Mouse (Mus musculus): ENCODE measurements around the gene Fli1. TPM values are rescaled to one million over a fixed set of nuclear protein-coding genes. Genes with fewer than 3 reads are reported as not detected.

The Fli1 gene
- polyA plus RNA-seq (2015; fragmentation: Nextera tagmentation; extraction: Ambion mirVana): 8.1 and 9.1 TPM in 2 replicates

DNA sequence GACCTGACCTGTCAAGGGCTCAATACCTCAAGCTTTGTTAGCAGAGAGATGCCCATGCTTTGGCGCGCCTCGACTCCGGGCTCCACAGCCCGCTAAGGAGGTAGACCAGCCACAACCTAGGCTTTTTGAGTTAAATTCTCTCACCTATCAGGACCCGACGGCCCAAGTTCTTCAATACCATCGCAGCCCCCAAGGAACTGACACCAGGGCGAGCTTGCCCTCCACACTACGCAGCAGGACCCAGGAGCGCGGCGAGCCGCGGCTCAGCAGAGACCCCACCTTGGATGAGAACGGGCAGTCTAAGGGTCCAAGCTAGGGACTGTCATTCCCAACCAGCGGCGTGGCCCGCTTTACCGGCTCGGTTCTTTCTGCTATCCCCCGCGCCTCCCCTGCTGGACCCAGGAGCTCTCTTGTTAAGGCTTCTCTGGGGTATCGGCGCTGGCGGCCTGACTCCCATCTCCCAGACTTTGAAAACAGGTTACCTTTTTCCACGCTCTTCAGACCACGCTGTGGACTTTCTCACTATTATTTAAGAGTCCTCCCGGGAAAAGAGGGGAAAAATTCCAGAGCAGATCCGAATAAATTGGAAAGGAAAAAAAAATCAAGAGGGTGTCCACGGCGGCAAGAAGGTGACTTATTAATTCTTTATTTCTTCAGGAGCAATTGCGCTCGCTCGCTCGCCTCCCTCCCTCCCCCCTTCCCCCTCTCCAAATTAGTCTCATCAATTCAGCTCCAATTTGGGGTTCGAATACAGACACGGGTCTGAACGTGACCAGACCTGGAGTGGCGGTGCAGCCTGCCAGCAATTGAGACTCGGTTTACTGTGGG lies at the start of gene Fli1:
Gene Fli1 (minus strand): TSS at position 650 of the 828 bp plus-strand sequence.
- peak within 1 kb of the TSS; percentile 51 for H3K27ac ChIP-seq (replicated peaks)
- ATAC-seq (ENCODE audit: insufficient read depth): no peak
- H3K4me1 ChIP-seq (replicated peaks): peaks cover 39% of the 10 kb centered on the region
- H3K4me2 ChIP-seq: peak within 1 kb of the TSS; percentile 73
- no peaks in the 10 kb centered on the region for H3K36me3 ChIP-seq (replicated peaks)
- H3K4me3 ChIP-seq (replicated peaks): peak within 1 kb of the TSS; percentile 62
- H3K27me3 ChIP-seq: peaks cover 89% of the 10 kb centered on the region
- WGBS (ENCODE audit: insufficient replicate concordance): under 1% methylated on average over 41 of the region's 41 CpGs
- no peaks in the 10 kb centered on the region for H3K9me3 ChIP-seq (replicated peaks)
- H3K9ac ChIP-seq: no peak within 1 kb of the TSS; the same call in 1 of the 2 replicates

DNA sequence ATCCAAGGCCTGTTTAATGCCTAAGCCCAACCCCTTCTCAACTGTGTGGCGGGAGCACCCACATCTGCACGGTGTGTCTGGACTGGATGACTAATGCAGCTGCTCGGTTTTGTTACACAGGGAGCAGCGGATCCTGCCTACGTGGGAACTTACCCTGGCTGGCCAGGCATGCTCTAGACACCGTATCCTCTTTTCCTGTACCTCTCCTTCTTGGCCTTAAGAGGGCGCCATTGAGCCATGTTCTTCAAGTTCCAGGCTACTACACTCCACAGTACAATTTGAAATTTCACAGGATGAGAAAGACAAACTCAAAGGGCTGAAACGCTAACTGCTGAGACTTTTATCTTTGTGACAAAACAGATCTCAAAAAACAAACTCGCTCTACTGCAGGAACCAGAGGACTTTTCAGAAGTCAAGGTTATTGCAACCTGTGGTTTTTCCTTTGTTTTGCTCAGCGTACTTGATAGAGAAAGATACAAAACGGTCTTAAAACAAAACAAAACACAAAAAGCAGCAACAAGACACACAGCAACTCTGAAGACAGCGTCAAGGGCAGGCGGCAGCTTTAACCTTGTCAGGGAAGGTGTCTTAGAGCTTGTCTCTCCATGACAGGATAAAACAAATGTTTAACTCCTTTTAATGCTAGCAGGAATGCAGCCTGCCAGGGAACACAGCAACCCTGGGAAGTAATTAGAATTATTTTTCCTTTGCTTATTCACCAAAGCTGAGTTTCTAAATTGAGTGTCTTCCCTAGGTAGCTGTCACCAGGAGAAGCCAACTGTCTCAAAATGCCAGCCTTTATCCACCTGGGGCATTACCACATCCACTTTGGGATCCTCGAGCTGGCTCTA lies 49.3 kb upstream of the Fli1 start:
- H3K9ac ChIP-seq: no peak overlapping the region
- no peaks in the 10 kb centered on the region for H3K36me3 ChIP-seq (replicated peaks)
- H3K9me3 ChIP-seq (replicated peaks): no peaks in the 10 kb centered on the region
- 12% methylated on average over 14 of the region's 14 CpGs for WGBS (ENCODE audit: insufficient replicate concordance)
- H3K27ac ChIP-seq (replicated peaks): no peak overlapping the region
- no peaks in the 10 kb centered on the region; the same call in 1 of the 2 replicates for H3K4me1 ChIP-seq (replicated peaks)
- no peak overlapping the region for H3K4me3 ChIP-seq (replicated peaks)
- no peak overlapping the region for H3K4me2 ChIP-seq
- peaks cover 8% of the 10 kb centered on the region; the same call in 1 of the 2 replicates for H3K27me3 ChIP-seq
- peak; percentile 74 for ATAC-seq (ENCODE audit: insufficient read depth)

GRCm38 (mm10) chr9:32590571-32590970 lies 47.9 kb upstream of the Fli1 start:
- no peak overlapping the region for H3K9ac ChIP-seq
- no peak overlapping the region for H3K27ac ChIP-seq (replicated peaks)
- no peaks in the 10 kb centered on the region for H3K9me3 ChIP-seq (replicated peaks)
- H3K36me3 ChIP-seq (replicated peaks): no peaks in the 10 kb centered on the region
- H3K27me3 ChIP-seq: peaks cover 8% of the 10 kb centered on the region; the same call in 1 of the 2 replicates
- no peak for ATAC-seq (ENCODE audit: insufficient read depth)
- no peak overlapping the region for H3K4me2 ChIP-seq
- no peak overlapping the region for H3K4me3 ChIP-seq (replicated peaks)
- no peaks in the 10 kb centered on the region; the same call in 1 of the 2 replicates for H3K4me1 ChIP-seq (replicated peaks)
- 57% methylated on average over 5 of the region's 5 CpGs for WGBS (ENCODE audit: insufficient replicate concordance)

GRCm38 (mm10) chr9:32589900-32590299 lies 47.2 kb upstream of the Fli1 start:
- WGBS (ENCODE audit: insufficient replicate concordance): 5% methylated on average over 8 of the region's 8 CpGs
- no peak overlapping the region for H3K4me3 ChIP-seq (replicated peaks)
- H3K9ac ChIP-seq: no peak overlapping the region
- no peaks in the 10 kb centered on the region for H3K9me3 ChIP-seq (replicated peaks)
- no peaks in the 10 kb centered on the region for H3K36me3 ChIP-seq (replicated peaks)
- no peak; the same call in 1 of the 2 replicates for ATAC-seq (ENCODE audit: insufficient read depth)
- H3K27me3 ChIP-seq: peaks cover 8% of the 10 kb centered on the region; the same call in 1 of the 2 replicates
- no peak overlapping the region for H3K27ac ChIP-seq (replicated peaks)
- H3K4me1 ChIP-seq (replicated peaks): no peaks in the 10 kb centered on the region; the same call in 1 of the 2 replicates
- H3K4me2 ChIP-seq: no peak overlapping the region

DNA sequence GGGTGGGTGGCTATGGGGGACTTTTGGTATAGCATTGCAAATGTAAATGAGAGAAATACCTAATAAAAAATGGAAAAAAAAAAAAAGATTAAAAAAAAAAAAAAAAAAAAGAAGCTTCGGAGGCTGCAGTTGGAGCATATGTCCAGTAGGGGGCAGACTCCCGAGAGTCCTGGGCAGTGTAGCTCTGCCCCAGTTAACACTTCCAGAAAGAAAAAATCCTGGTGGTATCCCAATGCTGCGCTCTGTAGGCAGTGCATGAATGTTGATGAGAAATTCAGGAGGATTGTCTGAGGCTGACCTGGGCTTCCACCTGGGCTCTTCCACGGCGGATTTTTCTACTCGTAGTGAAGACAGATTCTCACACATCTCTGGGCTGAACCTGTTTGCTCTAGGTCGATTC lies 42.7 kb upstream of the Fli1 start:
- Histone ChIP-seq H3K9ac (no peak overlapping the region), H3K9me3 (replicated peaks) (no peaks in the 10 kb centered on the region), H3K4me1 (replicated peaks) (no peaks in the 10 kb centered on the region), H3K27me3 (no peaks in the 10 kb centered on the region), H3K36me3 (replicated peaks) (no peaks in the 10 kb centered on the region), H3K27ac (replicated peaks) (no peak overlapping the region), H3K4me2 (no peak overlapping the region), H3K4me3 (replicated peaks) (no peak overlapping the region)
- WGBS (ENCODE audit: insufficient replicate concordance): 48% methylated on average over 7 of the region's 7 CpGs
- ATAC-seq (ENCODE audit: insufficient read depth): no peak

DNA sequence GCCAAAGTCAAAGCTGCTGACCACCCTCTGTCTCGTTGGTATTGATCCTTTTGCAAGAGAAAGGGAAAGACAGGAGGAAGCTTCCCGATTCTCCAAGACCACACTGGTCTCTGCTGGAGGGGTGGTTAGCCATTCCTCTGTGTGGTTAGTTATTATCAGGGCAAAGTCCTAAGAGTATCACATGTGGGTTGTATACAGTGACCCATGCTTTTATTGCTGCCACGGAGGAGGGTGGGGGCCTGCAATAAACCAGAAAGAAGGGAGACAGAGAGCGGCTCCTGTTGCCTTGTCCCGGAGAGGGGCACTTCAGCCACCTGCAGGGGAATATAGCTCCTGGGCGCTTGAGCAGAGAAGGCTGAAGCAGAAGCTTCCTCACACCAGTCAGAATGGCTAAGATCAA lies 41.2 kb upstream of the Fli1 start:
- Histone ChIP-seq H3K4me2 (no peak overlapping the region), H3K27ac (replicated peaks) (no peak overlapping the region), H3K27me3 (no peaks in the 10 kb centered on the region), H3K36me3 (replicated peaks) (no peaks in the 10 kb centered on the region), H3K4me1 (replicated peaks) (no peaks in the 10 kb centered on the region), H3K9me3 (replicated peaks) (no peaks in the 10 kb centered on the region), H3K4me3 (replicated peaks) (no peak overlapping the region), H3K9ac (no peak overlapping the region)
- ATAC-seq (ENCODE audit: insufficient read depth): no peak
- 68% methylated on average over 6 of the region's 6 CpGs for WGBS (ENCODE audit: insufficient replicate concordance)

- H3K4me2 ChIP-seq: peak overlapping the region; percentile 8; the same call in 1 of the 2 replicates
- no peaks in the 10 kb centered on the region for H3K27me3 ChIP-seq
- ATAC-seq (ENCODE audit: insufficient read depth): no peak
- H3K9me3 ChIP-seq (replicated peaks): no peaks in the 10 kb centered on the region
- no peaks in the 10 kb centered on the region for H3K36me3 ChIP-seq (replicated peaks)
- no peak overlapping the region for H3K4me3 ChIP-seq (replicated peaks)
- no peaks in the 10 kb centered on the region for H3K4me1 ChIP-seq (replicated peaks)
- H3K9ac ChIP-seq: no peak overlapping the region
- WGBS (ENCODE audit: insufficient replicate concordance): 10% methylated on average over 11 of the region's 11 CpGs
- no peak overlapping the region for H3K27ac ChIP-seq (replicated peaks)
Observed at GRCm38 (mm10) chr9:32581851-32582573, 39.4 kb upstream of the Fli1 start.

DNA sequence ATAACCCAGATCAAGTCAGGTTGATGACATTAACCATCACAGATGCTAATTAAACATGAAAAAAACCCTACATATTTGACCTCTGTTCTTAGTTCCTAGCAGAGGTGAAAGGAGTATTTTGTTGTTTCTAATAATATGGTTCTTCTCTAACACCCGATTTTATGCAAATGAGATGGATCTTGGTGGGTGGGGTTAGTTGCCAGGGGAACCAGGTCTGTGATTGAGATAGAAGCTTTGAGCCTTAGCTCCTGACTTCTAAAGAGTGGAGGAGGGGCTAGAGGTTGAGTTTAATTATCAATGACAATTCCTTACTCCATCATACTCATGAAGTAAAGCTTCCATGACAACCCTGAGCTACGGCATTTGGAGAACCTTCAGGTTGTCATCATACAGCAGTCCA lies 35.8 kb upstream of the Fli1 start:
- Histone ChIP-seq H3K27ac (replicated peaks) (no peak overlapping the region), H3K9ac (no peak overlapping the region), H3K4me1 (replicated peaks) (no peaks in the 10 kb centered on the region), H3K27me3 (no peaks in the 10 kb centered on the region), H3K4me3 (replicated peaks) (no peak overlapping the region), H3K9me3 (replicated peaks) (no peaks in the 10 kb centered on the region), H3K4me2 (no peak overlapping the region), H3K36me3 (replicated peaks) (no peaks in the 10 kb centered on the region)
- ATAC-seq (ENCODE audit: insufficient read depth): no peak
- 60% methylated on average over 2 of the region's 2 CpGs for WGBS (ENCODE audit: insufficient replicate concordance)

- Histone ChIP-seq H3K9me3 (replicated peaks) (no peaks in the 10 kb centered on the region), H3K4me3 (replicated peaks) (no peak overlapping the region), H3K4me2 (no peak overlapping the region), H3K4me1 (replicated peaks) (no peaks in the 10 kb centered on the region), H3K9ac (no peak overlapping the region), H3K36me3 (replicated peaks) (no peaks in the 10 kb centered on the region), H3K27ac (replicated peaks) (no peak overlapping the region), H3K27me3 (no peaks in the 10 kb centered on the region)
- ATAC-seq (ENCODE audit: insufficient read depth): no peak
- WGBS (ENCODE audit: insufficient replicate concordance): 41% methylated on average over 4 of the region's 4 CpGs
Observed at GRCm38 (mm10) chr9:32573638-32574037, 31.0 kb upstream of the Fli1 start.

DNA sequence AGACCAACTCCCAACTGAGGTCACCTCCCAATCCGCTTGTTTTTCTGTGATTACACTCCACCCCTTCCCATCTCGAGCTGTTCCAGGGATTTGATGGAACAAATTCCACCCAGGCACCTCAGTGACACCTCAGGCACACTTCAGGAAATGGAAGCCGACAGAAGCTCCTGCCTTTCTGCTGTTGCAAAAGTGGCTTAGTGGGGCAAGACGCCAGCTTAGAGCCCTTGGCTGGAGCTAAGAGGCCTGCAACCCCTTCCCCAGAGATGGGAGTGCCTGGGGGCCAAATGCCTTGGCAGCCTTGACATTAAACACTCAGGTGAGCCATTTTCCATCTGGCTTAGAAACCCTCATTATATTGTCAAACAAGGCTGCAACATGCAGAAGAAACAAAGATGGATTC lies 29.0 kb upstream of the Fli1 start:
- Histone ChIP-seq H3K4me3 (replicated peaks) (no peak overlapping the region), H3K9me3 (replicated peaks) (no peaks in the 10 kb centered on the region), H3K4me1 (replicated peaks) (no peaks in the 10 kb centered on the region), H3K4me2 (no peak overlapping the region), H3K27ac (replicated peaks) (no peak overlapping the region), H3K9ac (no peak overlapping the region), H3K27me3 (no peaks in the 10 kb centered on the region), H3K36me3 (replicated peaks) (no peaks in the 10 kb centered on the region)
- 51% methylated on average over 4 of the region's 4 CpGs for WGBS (ENCODE audit: insufficient replicate concordance)
- no peak for ATAC-seq (ENCODE audit: insufficient read depth)

Data from liver, embryonic 15.5 days (tissue).